Mouse (Mus musculus): ENCODE measurements around the gene Tmem230. TPM values are rescaled to one million over a fixed set of nuclear protein-coding genes. Genes with fewer than 3 reads are reported as not detected.
A peak's percentile ranks its signal among the peaks of the same experiment; 100 is the strongest.

Tmem230 gene
- polyA plus RNA-seq, 1 experiment from 2014 or later: 41.2 TPM

- DNase-seq (ENCODE audit: low spot score): no peak
Observed at GRCm38 (mm10) chr2:132233985-132234765, 13.4 kb downstream of the Tmem230 start.

- DNase-seq (ENCODE audit: low spot score): no peak
Observed at GRCm38 (mm10) chr2:132232413-132232945, 15.1 kb downstream of the Tmem230 start.

GRCm38 (mm10) chr2:132224359-132224758 is 23.2 kb downstream of the Tmem230 start:
- DNase-seq (ENCODE audit: low spot score): no peak

GRCm38 (mm10) chr2:132221611-132222073 is 26.0 kb downstream of the Tmem230 start:
- no peak for DNase-seq (ENCODE audit: low spot score)

GRCm38 (mm10) chr2:132211995-132212656 is 35.5 kb downstream of the Tmem230 start:
- DNase-seq (ENCODE audit: low spot score): no peak

- no peak for DNase-seq (ENCODE audit: low spot score)
Observed at GRCm38 (mm10) chr2:132210806-132211312, 36.7 kb downstream of the Tmem230 start.

GRCm38 (mm10) chr2:132208246-132208881 is 39.2 kb downstream of the Tmem230 start:
- DNase-seq (ENCODE audit: low spot score): no peak

GRCm38 (mm10) chr2:132206316-132206881 is 41.2 kb downstream of the Tmem230 start:
- DNase-seq (ENCODE audit: low spot score): no peak

GRCm38 (mm10) chr2:132205549-132205948 is 42.1 kb downstream of the Tmem230 start:
- DNase-seq (ENCODE audit: low spot score): no peak

GRCm38 (mm10) chr2:132203773-132204172 is 43.8 kb downstream of the Tmem230 start:
- peak; percentile 12 for DNase-seq (ENCODE audit: low spot score)

- no peak for DNase-seq (ENCODE audit: low spot score)
Observed at GRCm38 (mm10) chr2:132203186-132203585, 44.4 kb downstream of the Tmem230 start.

- no peak for DNase-seq (ENCODE audit: low spot score)
Observed at GRCm38 (mm10) chr2:132198017-132198933, 49.3 kb downstream of the Tmem230 start.

GRCm38 (mm10) chr2:132195602-132196001 is 52.0 kb downstream of the Tmem230 start:
- DNase-seq (ENCODE audit: low spot score): no peak

GRCm38 (mm10) chr2:132190602-132191161 is 56.9 kb downstream of the Tmem230 start:
- DNase-seq (ENCODE audit: low spot score): no peak

Other genes starting within 250 kb of the Tmem230 start
- 25.1 and 27.6 TPM in 2 replicates for gene Rassf2, start 217.5 kb downstream of the Tmem230 start, polyA plus RNA-seq (2015; fragmentation: Nextera tagmentation; extraction: Ambion mirVana)
- gene Slc23a2, start 102.7 kb downstream of the Tmem230 start, polyA plus RNA-seq (2015; fragmentation: Nextera tagmentation; extraction: Ambion mirVana): 15.8 and 16.7 TPM in 2 replicates
- 472 and 480 TPM in 2 replicates for gene Pcna, start 5.5 kb upstream of the Tmem230 start, polyA plus RNA-seq (2015; fragmentation: Nextera tagmentation; extraction: Ambion mirVana)
- gene Cds2, start 15.3 kb upstream of the Tmem230 start, polyA plus RNA-seq (2015; fragmentation: Nextera tagmentation; extraction: Ambion mirVana): 24.4 and 24.5 TPM in 2 replicates
- 2.6 and 4.7 TPM in 2 replicates for gene Prokr2, start 137.6 kb upstream of the Tmem230 start, polyA plus RNA-seq (2015; fragmentation: Nextera tagmentation; extraction: Ambion mirVana)